Mouse (Mus musculus) MEL (cell line): ENCODE results near the gene Klf9. TPM values are rescaled to one million over a fixed set of nuclear protein-coding genes. Genes with fewer than 3 reads are reported as not detected.
A peak's percentile ranks its signal among the peaks of the same experiment; 100 is the strongest.

Experiments
- DNase-seq: peaks from one replicate; pipeline ENCODE4 v3.0.0; 2011; ENCODE audit warnings: low read depth, low spot score
- H3K27ac ChIP-seq: 2 replicates; pipeline ENCODE4 v1.5.1; 2012; ENCODE audit warnings: low read depth, mild to moderate bottlenecking, control low read depth, low read length, moderate library complexity; ENCODE audit not compliant: control insufficient read depth
- H3K27me3 ChIP-seq, 2 experiments: fragments of 150-350 bp in 1 of 2; sonication (generic) in 1 of 2; 2 replicates each; pipeline ENCODE4 v1.6.1; 2012; ENCODE audit warnings: low read length in 2 of 2, mild to moderate bottlenecking in 2 of 2, improper control_type of control experiment in 1 of 2, moderate library complexity in 1 of 2; ENCODE audit not compliant: insufficient read depth in 2 of 2, control insufficient read depth in 1 of 2
- H3K36me3 ChIP-seq, 2 experiments: 2 replicates each; pipeline ENCODE4 v1.6.1; 2012 to 2014; ENCODE audit warnings: low read length in 2 of 2, improper control_type of control experiment in 1 of 2, inconsistent platforms in 1 of 2, mild to moderate bottlenecking in 1 of 2; ENCODE audit not compliant: insufficient read depth in 2 of 2, control insufficient read depth in 1 of 2
- H3K4me1 ChIP-seq, 2 experiments: fragments of 150-350 bp in 1 of 2; sonication (generic) in 1 of 2; 2 replicates each; pipeline ENCODE4 v1.6.1; 2012; ENCODE audit warnings: low read length in 2 of 2, improper control_type of control experiment in 1 of 2, mild to moderate bottlenecking in 1 of 2; ENCODE audit not compliant: insufficient read depth in 2 of 2, control insufficient read depth in 1 of 2
- H3K4me3 ChIP-seq, 2 experiments: fragments of 150-350 bp in 1 of 2; sonication (generic) in 1 of 2; 2 replicates each; pipeline ENCODE4 v1.5.1; 2012; ENCODE audit warnings: low read depth in 2 of 2, low read length in 2 of 2, mild to moderate bottlenecking in 2 of 2, moderate library complexity in 2 of 2, control low read depth in 1 of 2, improper control_type of control experiment in 1 of 2; ENCODE audit not compliant: control insufficient read depth in 1 of 2, insufficient read depth in 1 of 2
- H3K79me2 ChIP-seq: 2 replicates; pipeline ENCODE4 v1.6.1; 2012; ENCODE audit warnings: mild to moderate bottlenecking, low read length, moderate library complexity; ENCODE audit not compliant: control insufficient read depth, poor library complexity, insufficient read depth
- H3K9ac ChIP-seq: 2 replicates; pipeline ENCODE4 v1.6.1; 2012; ENCODE audit warnings: low read depth, mild to moderate bottlenecking, control low read depth, low read length, moderate library complexity; ENCODE audit not compliant: control insufficient read depth, poor library complexity, severe bottlenecking
- H3K9me3 ChIP-seq: fragments of 150-350 bp; sonication (generic); replicated peaks from 2 replicates; pipeline ENCODE4 v1.6.1; 2012; ENCODE audit warnings: mild to moderate bottlenecking, low read length, improper control_type of control experiment, moderate library complexity; ENCODE audit not compliant: insufficient read depth
- BHLHE40 ChIP-seq: IDR thresholded peaks from 2 replicates; pipeline ENCODE4 v1.6.1; 2012; ENCODE audit warnings: low read depth, mild to moderate bottlenecking, inconsistent platforms, low read length, improper control_type of control experiment, borderline replicate concordance
- CHD1 ChIP-seq: IDR thresholded peaks from 2 replicates; pipeline ENCODE4 v1.6.1; 2012; ENCODE audit warnings: low read depth, mild to moderate bottlenecking, inconsistent platforms, low read length, improper control_type of control experiment
- CHD2 ChIP-seq: IDR thresholded peaks from 2 replicates; pipeline ENCODE4 v1.6.1; 2011; ENCODE audit warnings: low read length, improper control_type of control experiment
- CTCF ChIP-seq, 3 experiments: IDR thresholded peaks in 2 of 3; conservative IDR thresholded peaks in 1 of 3; 2 replicates each; pipeline ENCODE4 v1.5.1; 2011 to 2012; ENCODE audit warnings: low read length in 3 of 3, low read depth in 2 of 3, mild to moderate bottlenecking in 2 of 3, improper control_type of control experiment in 1 of 3, inconsistent platforms in 1 of 3, mixed read lengths in 1 of 3, moderate library complexity in 1 of 3; ENCODE audit not compliant: control insufficient read depth in 1 of 3, insufficient read depth in 1 of 3, poor library complexity in 1 of 3, severe bottlenecking in 1 of 3
- E2F4 ChIP-seq: IDR thresholded peaks from 2 replicates; pipeline ENCODE4 v1.6.1; 2011; ENCODE audit warnings: low read depth, low read length, improper control_type of control experiment, borderline replicate concordance
- EP300 ChIP-seq, 2 experiments: IDR thresholded peaks; 2 replicates each; pipeline ENCODE4 v1.6.1; 2011; ENCODE audit warnings: improper control_type of control experiment in 2 of 2, low read length in 2 of 2, low read depth in 1 of 2, mild to moderate bottlenecking in 1 of 2
- ETS1 ChIP-seq: IDR thresholded peaks from 2 replicates; pipeline ENCODE4 v1.6.1; 2012; ENCODE audit warnings: low read depth, mild to moderate bottlenecking, inconsistent platforms, low read length, improper control_type of control experiment, moderate library complexity
- KAT2A ChIP-seq: conservative IDR thresholded peaks from 2 replicates; pipeline ENCODE4 v1.6.1; 2012; ENCODE audit warnings: low read depth, low read length, improper control_type of control experiment, inconsistent platforms
- MAZ ChIP-seq: IDR thresholded peaks from 2 replicates; pipeline ENCODE4 v1.6.1; 2012; ENCODE audit warnings: low read depth, mild to moderate bottlenecking, inconsistent platforms, low read length, improper control_type of control experiment
- MEF2A ChIP-seq: IDR thresholded peaks from 2 replicates; pipeline ENCODE4 v1.6.1; 2014; ENCODE audit warnings: low read depth, mild to moderate bottlenecking, inconsistent platforms, low read length, improper control_type of control experiment; ENCODE audit not compliant: poor library complexity, insufficient replicate concordance, severe bottlenecking; ENCODE audit errors: extremely low read depth
- NRF1 ChIP-seq: IDR thresholded peaks from 2 replicates; pipeline ENCODE4 v1.6.1; 2014; ENCODE audit warnings: low read depth, mild to moderate bottlenecking, inconsistent platforms, low read length, improper control_type of control experiment, moderate library complexity; ENCODE audit not compliant: poor library complexity, insufficient read depth, severe bottlenecking
- POLR2A ChIP-seq, 2 experiments: IDR thresholded peaks; 2 replicates each; pipeline ENCODE4 v1.6.1; 2011 to 2012; ENCODE audit warnings: low read length in 2 of 2, mild to moderate bottlenecking in 2 of 2, control low read depth in 1 of 2, improper control_type of control experiment in 1 of 2, low read depth in 1 of 2, moderate library complexity in 1 of 2; ENCODE audit not compliant: control insufficient read depth in 1 of 2, insufficient read depth in 1 of 2, poor library complexity in 1 of 2
- POLR2AphosphoS2 ChIP-seq: IDR thresholded peaks from 2 replicates; pipeline ENCODE4 v1.6.1; 2011; ENCODE audit warnings: low read length, improper control_type of control experiment
- RAD21 ChIP-seq: IDR thresholded peaks from 2 replicates; pipeline ENCODE4 v1.6.1; 2011; ENCODE audit warnings: mild to moderate bottlenecking, low read depth, low read length, improper control_type of control experiment
- RCOR1 ChIP-seq: IDR thresholded peaks from 2 replicates; pipeline ENCODE4 v1.6.1; 2012; ENCODE audit warnings: low read depth, mild to moderate bottlenecking, inconsistent platforms, low read length, improper control_type of control experiment
- TAL1 ChIP-seq: IDR thresholded peaks from 2 replicates; pipeline ENCODE4 v1.6.1; 2012; ENCODE audit warnings: mild to moderate bottlenecking, inconsistent platforms, low read length, moderate library complexity, mixed read lengths
- TBP ChIP-seq: IDR thresholded peaks from 2 replicates; pipeline ENCODE4 v1.8.0; 2011; ENCODE audit warnings: low read depth, low read length, improper control_type of control experiment
- TCF12 ChIP-seq: IDR thresholded peaks from 2 replicates; pipeline ENCODE4 v1.6.1; 2014; ENCODE audit warnings: low read depth, mild to moderate bottlenecking, inconsistent platforms, low read length, improper control_type of control experiment, moderate library complexity
- UBTF ChIP-seq: IDR thresholded peaks from 2 replicates; pipeline ENCODE4 v1.6.1; 2012; ENCODE audit warnings: low read depth, mild to moderate bottlenecking, inconsistent platforms, low read length, improper control_type of control experiment, moderate library complexity, borderline replicate concordance; ENCODE audit not compliant: insufficient read depth
- USF1 ChIP-seq: IDR thresholded peaks from 2 replicates; pipeline ENCODE4 v1.6.1; 2014; ENCODE audit warnings: low read depth, mild to moderate bottlenecking, inconsistent platforms, low read length, improper control_type of control experiment, moderate library complexity
- ZKSCAN1 ChIP-seq: IDR thresholded peaks from 2 replicates; pipeline ENCODE4 v1.6.1; 2012; ENCODE audit warnings: low read depth, mild to moderate bottlenecking, inconsistent platforms, low read length, improper control_type of control experiment, moderate library complexity
- polyA plus RNA-seq, 2 experiments: library from polyadenylated mRNA; stranded (reverse) in 1 of 2; unstranded in 1 of 2; fragments of >175 nt in 1 of 2; fragments of >200 nt in 1 of 2; gene quantifications; 2 replicates each; pipeline versions ENCODE4 v1.2.1 to v1.2.4; 2012; ENCODE audit warnings: low replicate concordance in 2 of 2, low read depth in 1 of 2; ENCODE audit not compliant: insufficient read length in 2 of 2, insufficient read depth in 1 of 2, missing spikeins in 1 of 2
- total RNA-seq: library from RNA; depleted of rRNA; stranded (reverse); fragments of 300-350 nt; gene quantifications from 2 replicates; pipeline ENCODE4 v1.2.3, GENCODE M21; 2012

The Klf9 gene
- total and polyA plus RNA-seq, 3 experiments = 0.01 TPM; not detected in 2

GRCm38 (mm10) chr19:23141391-23142281 lies 610 bp downstream of the Klf9 start:
- TF ChIP-seq POLR2A (IDR thresholded peaks at IDR 0.05; ENCODE audit: control insufficient read depth in 1 of 2, insufficient read depth in 1 of 2, low read depth in 1 of 2, low read length in 2 of 2, poor library complexity in 1 of 2) (0 out of 4 replicates have a peak, but pooled peaks of 1 of the 2 experiments have one; percentile 15), EP300 (IDR thresholded peaks at IDR 0.05; ENCODE audit: low read depth in 1 of 2, low read length in 2 of 2) (no peak)
- H3K4me3 ChIP-seq = no peak overlapping the region
- H3K4me1 ChIP-seq = no peaks in the 10 kb centered on the region
- H3K36me3 ChIP-seq = no peaks in the 10 kb centered on the region
- no peaks in the 10 kb centered on the region for H3K9me3 ChIP-seq
- DNase-seq = no peak
- no peaks in the 10 kb centered on the region for H3K79me2 ChIP-seq
- no peak overlapping the region for H3K9ac ChIP-seq
- H3K27ac ChIP-seq = no peak overlapping the region
- H3K27me3 ChIP-seq = no peaks in the 10 kb centered on the region; a peak in 1 of 4 replicates

- no peaks in the 10 kb centered on the region for H3K79me2 ChIP-seq
- DNase-seq = no peak
- no peaks in the 10 kb centered on the region for H3K4me1 ChIP-seq
- H3K4me3 ChIP-seq = no peak overlapping the region
- no peaks in the 10 kb centered on the region for H3K9me3 ChIP-seq
- no peaks in the 10 kb centered on the region; a peak in 1 of 4 replicates for H3K27me3 ChIP-seq
- no peak overlapping the region for H3K9ac ChIP-seq
- TF ChIP-seq ETS1 = no peak
- no peak for TF ChIP-seq UBTF
- no peak for TF ChIP-seq CTCF (IDR thresholded peaks at IDR 0.05 in 2 of 3, conservative IDR thresholded peaks at IDR 0.05 in 1 of 3; ENCODE audit: control insufficient read depth in 1 of 3, insufficient read depth in 1 of 3, low read depth in 2 of 3, low read length in 3 of 3, poor library complexity in 1 of 3, severe bottlenecking in 1 of 3)
- TF ChIP-seq MAZ = no peak
- TF ChIP-seq TBP = no peak
- no peak for TF ChIP-seq RCOR1
- no peak overlapping the region for H3K27ac ChIP-seq
- no peaks in the 10 kb centered on the region for H3K36me3 ChIP-seq
These were observed 1.5 kb downstream of the Klf9 start for GRCm38 (mm10) chr19:23142427-23143073.

GRCm38 (mm10) chr19:23143074-23143445 lies 2.0 kb downstream of the Klf9 start:
- no peak overlapping the region for H3K9ac ChIP-seq
- no peaks in the 10 kb centered on the region; a peak in 1 of 4 replicates for H3K27me3 ChIP-seq
- H3K9me3 ChIP-seq = no peaks in the 10 kb centered on the region
- no peak for TF ChIP-seq KAT2A
- no peak for TF ChIP-seq E2F4
- TF ChIP-seq CHD2 = no peak
- no peak for TF ChIP-seq POLR2AphosphoS2
- TF ChIP-seq TBP = no peak
- no peak for TF ChIP-seq CHD1
- no peak for TF ChIP-seq MEF2A
- TF ChIP-seq NRF1 = no peak
- no peak for TF ChIP-seq TCF12
- TF ChIP-seq POLR2A (IDR thresholded peaks at IDR 0.05; ENCODE audit: control insufficient read depth in 1 of 2, insufficient read depth in 1 of 2, low read depth in 1 of 2, low read length in 2 of 2, poor library complexity in 1 of 2) = no peak
- TF ChIP-seq TAL1 = no peak
- TF ChIP-seq USF1 = no peak
- no peak for TF ChIP-seq RAD21
- no peak for TF ChIP-seq ZKSCAN1
- no peak for TF ChIP-seq BHLHE40
- TF ChIP-seq, all 39 proteins: peak for 0
- no peaks in the 10 kb centered on the region for H3K4me1 ChIP-seq
- H3K79me2 ChIP-seq = no peaks in the 10 kb centered on the region
- no peak overlapping the region for H3K4me3 ChIP-seq
- no peak for DNase-seq
- no peak overlapping the region for H3K27ac ChIP-seq
- no peaks in the 10 kb centered on the region for H3K36me3 ChIP-seq
